Mouse (Mus musculus): ENCODE data around the gene Setd1a.

DNA sequence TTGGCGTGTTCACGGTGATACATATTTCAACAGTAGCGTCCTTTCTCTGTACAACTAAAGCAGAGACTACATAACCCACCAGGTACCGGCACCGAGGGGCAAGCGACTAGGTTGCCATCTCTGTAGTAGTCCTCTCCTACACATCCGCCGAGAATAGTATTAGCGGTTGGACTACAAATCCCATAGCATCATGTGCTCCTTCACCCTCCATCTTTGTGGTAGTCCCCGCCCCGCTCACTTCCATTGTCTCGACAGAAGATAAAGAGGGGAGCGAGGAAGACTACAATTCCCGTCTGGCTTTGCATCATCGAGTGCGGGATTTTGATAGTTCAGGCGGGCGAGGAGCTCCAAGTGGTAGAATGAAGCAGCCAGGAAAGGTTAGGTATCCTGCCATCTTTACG lies 31.2 kb upstream of the Setd1a start:
- TF ChIP-seq CTCF (IDR thresholded peaks at IDR 0.05; ENCODE audit: borderline replicate concordance, extremely low read depth, insufficient read depth, insufficient read length) (no peak), POLR2A (IDR thresholded peaks at IDR 0.05; ENCODE audit: borderline replicate concordance, extremely low read depth, insufficient read depth, insufficient read length, poor library complexity, severe bottlenecking) (no peak; the same call in 1 of the 2 replicates)

Data from brain, embryonic 14.5 days (tissue).